Mouse (Mus musculus) G1E (cell line): ENCODE results near the gene Ifna4. TPM values are rescaled to one million over a fixed set of nuclear protein-coding genes. Genes with fewer than 3 reads are reported as not detected.

ENCODE experiments used
- ATAC-seq: 2 replicates; pipeline ENCODE4 v1.8.0; 2016; ENCODE audit warnings: mild to moderate bottlenecking; ENCODE audit not compliant: insufficient number of reproducible peaks, poor library complexity, low FRiP score, severe bottlenecking; ENCODE audit errors: extremely low read depth
- DNase-seq: peaks from one replicate; pipeline ENCODE4 v3.0.0; 2012; ENCODE audit warnings: low spot score
- H3K27me3 ChIP-seq: 2 replicates; pipeline ENCODE4 v1.6.1; 2012; ENCODE audit warnings: mild to moderate bottlenecking, low read length, inconsistent platforms; ENCODE audit not compliant: insufficient read depth
- H3K36me3 ChIP-seq: replicated peaks from 2 replicates; pipeline ENCODE3; 2012; ENCODE audit warnings: mild to moderate bottlenecking, inconsistent platforms
- H3K4me1 ChIP-seq: 2 replicates; pipeline ENCODE4 v1.6.1; 2012; ENCODE audit warnings: low read depth, low read length, inconsistent platforms, mixed read lengths; ENCODE audit not compliant: insufficient read depth
- H3K4me3 ChIP-seq: 2 replicates; pipeline ENCODE4 v1.5.1; 2012; ENCODE audit warnings: low read depth, mild to moderate bottlenecking, inconsistent platforms, low read length, moderate library complexity, mixed read lengths
- H3K9me3 ChIP-seq: replicated peaks from 2 replicates; pipeline ENCODE4 v1.6.1; 2012; ENCODE audit warnings: inconsistent platforms
- CTCF ChIP-seq: IDR thresholded peaks from 2 replicates; pipeline ENCODE4 v1.5.1; 2012; ENCODE audit warnings: low read depth, low read length, inconsistent platforms, mixed read lengths
- GATA1 ChIP-seq: IDR thresholded peaks from 2 replicates; pipeline ENCODE4 v1.6.1; 2012; ENCODE audit warnings: borderline replicate concordance, low read length, inconsistent platforms, mixed read lengths
- GATA2 ChIP-seq: IDR thresholded peaks from 2 replicates; pipeline ENCODE4 v1.6.1; 2012; ENCODE audit warnings: low read depth, low read length, inconsistent platforms, borderline replicate concordance
- POLR2AphosphoS5 ChIP-seq: IDR thresholded peaks from 2 replicates; pipeline ENCODE4 v1.6.1; 2012; ENCODE audit warnings: low read depth, low read length, inconsistent platforms; ENCODE audit not compliant: insufficient replicate concordance
- TAL1 ChIP-seq: conservative IDR thresholded peaks from 2 replicates; pipeline ENCODE4 v1.6.1; 2012; ENCODE audit warnings: low read depth, low read length, inconsistent platforms, mixed read lengths
- polyA plus RNA-seq: library from polyadenylated mRNA; stranded (reverse); fragments of >175 nt; gene quantifications from 2 replicates; pipeline ENCODE4 v1.2.3, GENCODE M21; 2012
- total RNA-seq, 2 experiments: library from RNA; stranded (forward) in 1 of 2; stranded (reverse) in 1 of 2; fragments of 200-1000 nt in 1 of 2; fragments of >200 nt in 1 of 2; fragmentation: Nextera tagmentation in 1 of 2; gene quantifications; 2 replicates each; pipeline ENCODE4 v1.2.3; 2014 to 2017

The Ifna4 gene
- total and polyA plus RNA-seq, 3 experiments: 0.38 TPM; not detected in 2

GRCm38 (mm10) chr4:88865011-88865569 is 23.4 kb downstream of the Ifna4 start:
- Histone ChIP-seq H3K4me1 (no peaks in the 10 kb centered on the region), H3K9me3 (no peaks in the 10 kb centered on the region), H3K4me3 (no peak overlapping the region), H3K27me3 (no peaks in the 10 kb centered on the region), H3K36me3 (no peaks in the 10 kb centered on the region)
- TF ChIP-seq CTCF (no peak), GATA2 (no peak), POLR2AphosphoS5 (no peak), GATA1 (no peak), TAL1 (no peak)
- DNase-seq (no peak), ATAC-seq (no peak)

DNA sequence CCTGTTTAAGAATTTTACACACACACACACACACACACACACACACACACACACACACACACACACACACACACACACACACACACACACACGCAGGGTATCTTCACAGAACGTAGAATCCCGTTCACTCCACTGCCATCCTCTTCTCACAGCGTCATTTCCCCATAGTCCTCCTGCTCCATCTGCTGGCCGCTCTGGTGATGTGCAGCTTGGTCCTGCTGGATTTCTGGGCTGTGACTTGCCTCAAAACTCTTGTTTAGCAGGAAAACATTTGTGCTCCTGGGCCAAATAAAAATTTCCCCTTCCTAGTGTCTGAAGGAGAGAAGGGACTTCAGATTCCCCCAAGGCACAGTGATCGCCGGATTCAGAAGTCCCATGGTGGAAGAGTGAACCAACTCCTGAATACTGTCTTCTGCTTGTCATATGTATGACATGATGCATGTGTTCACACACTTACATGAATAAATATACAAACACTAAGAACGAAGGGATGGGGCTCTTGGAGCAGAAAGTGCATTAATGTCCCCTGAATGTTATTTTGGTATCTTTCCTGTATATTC is 25.8 kb downstream of the Ifna4 start:
- H3K27me3 ChIP-seq: no peaks in the 10 kb centered on the region
- ATAC-seq: peak; percentile 54
- no peaks in the 10 kb centered on the region for H3K4me1 ChIP-seq
- no peaks in the 10 kb centered on the region for H3K36me3 ChIP-seq
- peak; percentile 4 for DNase-seq
- TF ChIP-seq GATA2: no peak
- no peak for TF ChIP-seq POLR2AphosphoS5
- TF ChIP-seq CTCF: peak; percentile 69
- no peak for TF ChIP-seq TAL1
- no peak overlapping the region for H3K4me3 ChIP-seq
- no peaks in the 10 kb centered on the region for H3K9me3 ChIP-seq

DNA sequence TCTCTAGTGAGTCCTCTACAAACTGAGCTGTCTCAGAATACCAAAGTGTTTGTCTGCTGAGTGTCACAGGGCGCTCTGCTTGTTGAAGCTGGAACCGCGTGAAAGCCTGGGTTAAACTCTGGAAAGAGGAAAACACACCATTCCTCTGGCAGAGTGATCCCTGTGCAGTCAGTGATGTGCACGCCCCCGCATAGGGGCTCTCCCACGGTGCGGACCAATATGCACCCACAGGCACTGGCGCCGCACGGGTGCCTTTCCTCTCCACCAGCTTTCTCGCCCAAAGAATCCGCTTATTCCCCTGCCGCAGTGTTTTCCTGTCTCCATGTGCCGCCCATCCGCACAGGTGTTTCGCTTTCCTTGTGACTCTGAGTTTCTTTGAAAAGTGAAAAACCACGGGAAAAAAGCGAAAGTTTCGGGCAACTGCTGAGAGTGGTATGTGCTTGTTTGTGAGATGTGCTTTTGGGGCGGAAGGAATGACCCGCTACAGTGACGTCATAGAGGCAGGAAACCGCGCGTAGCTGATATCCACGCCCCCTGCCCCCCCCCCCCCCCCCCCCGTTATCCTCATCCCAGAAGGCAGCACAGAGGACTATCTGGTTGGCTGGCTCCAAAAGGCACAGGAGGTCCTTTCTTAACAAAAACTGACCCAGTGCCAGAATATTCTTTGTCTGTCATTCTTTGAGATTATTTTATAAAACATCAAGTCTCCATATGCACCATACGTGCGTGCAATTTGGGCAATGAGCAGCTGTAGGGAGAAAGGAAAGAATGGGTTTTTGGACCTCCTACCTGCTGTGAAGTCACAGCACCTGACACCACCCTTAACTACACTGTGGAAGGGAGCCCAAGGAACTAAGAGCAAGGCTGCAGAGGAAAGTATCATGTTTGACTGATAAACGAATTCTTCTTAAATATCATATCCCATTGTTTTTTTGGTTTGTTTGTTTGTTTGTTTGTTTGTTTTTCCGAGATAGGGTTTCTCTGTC is 26.6 kb downstream of the Ifna4 start:
- Histone ChIP-seq H3K27me3 (no peaks in the 10 kb centered on the region), H3K36me3 (no peaks in the 10 kb centered on the region), H3K4me3 (no peak overlapping the region), H3K9me3 (no peaks in the 10 kb centered on the region), H3K4me1 (no peaks in the 10 kb centered on the region)
- TF ChIP-seq POLR2AphosphoS5 (no peak), CTCF (no peak), TAL1 (no peak), GATA1 (no peak), GATA2 (no peak)
- ATAC-seq: no peak
- no peak for DNase-seq

- DNase-seq: no peak
- TF ChIP-seq GATA2 (no peak), TAL1 (no peak), CTCF (no peak), GATA1 (no peak), POLR2AphosphoS5 (no peak)
- no peaks in the 10 kb centered on the region for H3K9me3 ChIP-seq
- ATAC-seq: no peak
- no peaks in the 10 kb centered on the region for H3K36me3 ChIP-seq
- H3K4me3 ChIP-seq: no peak overlapping the region
- no peaks in the 10 kb centered on the region for H3K27me3 ChIP-seq
- H3K4me1 ChIP-seq: no peaks in the 10 kb centered on the region
Observed at GRCm38 (mm10) chr4:88872691-88873090, 31.0 kb downstream of the Ifna4 start.

GRCm38 (mm10) chr4:88875435-88876095 is 33.9 kb downstream of the Ifna4 start:
- no peak for ATAC-seq
- no peak for DNase-seq

More at GRCm38 (mm10) chr4:88875435-88876095, 33.9 kb downstream of the Ifna4 start:
- no peak for TF ChIP-seq TAL1
- no peak for TF ChIP-seq GATA2
- TF ChIP-seq POLR2AphosphoS5: no peak
- no peak for TF ChIP-seq CTCF
- TF ChIP-seq GATA1: no peak
- no peaks in the 10 kb centered on the region for H3K4me1 ChIP-seq
- H3K4me3 ChIP-seq: no peak overlapping the region
- no peaks in the 10 kb centered on the region for H3K27me3 ChIP-seq
- H3K9me3 ChIP-seq: peaks cover 7% of the 10 kb centered on the region; the same call in 1 of the 2 replicates
- no peaks in the 10 kb centered on the region for H3K36me3 ChIP-seq
